Comparison of ENCODE assay signal across 12 mouse cellular contexts in genomic region chr15:11084241-11084992, GRCm38 (mm10). TPM values are rescaled to one million over a fixed set of nuclear protein-coding genes. Genes with fewer than 3 reads are reported as not detected.
DNase-seq lines count a peak whose midpoint lies in the region; ATAC-seq and TF ChIP-seq lines count a peak whose summit lies in the region.
"Had no signal": no experiment of that assay in that cellular context is flagged by ENCODE, and none has a peak within 500 bp of the region (broad histone marks: within the 10 kb centered on the region; RNA-seq: fewer than 3 reads in every experiment).

No protein-coding gene starts in this region.

- no peak for ATAC-seq in lung, embryonic 15.5 days (ENCODE audit: borderline replicate concordance, extremely low read depth, low FRiP score, low TSS enrichment)
- ATAC-seq in lung, postnatal 0 days = no peak
- ATAC-seq in embryonic facial prominence, embryonic 15.5 days (ENCODE audit: insufficient number of reproducible peaks, low FRiP score, low TSS enrichment, low read depth) = peak; percentile 47; the same call in 1 of the 2 replicates
- ATAC-seq in limb, embryonic 13.5 days (ENCODE audit: low FRiP score, low read depth) = 0 out of 2 replicates have a peak, but pooled peaks have one; percentile 32
- no peak for ATAC-seq in stomach, postnatal 0 days (ENCODE audit: low FRiP score, low TSS enrichment)
- ATAC-seq in liver, embryonic 12.5 days = no peak

- no peak overlapping the region for H3K4me2 ChIP-seq in lung, embryonic 15.5 days
- H3K4me2 ChIP-seq in lung, postnatal 0 days (replicated peaks; ENCODE audit: low read depth, low read length) = no peak overlapping the region
- no peak overlapping the region for H3K4me2 ChIP-seq in embryonic facial prominence, embryonic 15.5 days (replicated peaks)
- no peak overlapping the region for H3K4me2 ChIP-seq in limb, embryonic 13.5 days (replicated peaks)
- no peak overlapping the region for H3K4me2 ChIP-seq in stomach, postnatal 0 days (replicated peaks; ENCODE audit: low read depth)
- no peak overlapping the region for H3K4me2 ChIP-seq in liver, embryonic 12.5 days
- H3K4me2 ChIP-seq: forebrain, embryonic 12.5 days; liver, embryonic 13.5 days had no signal

- 24% methylated on average over 9 of the region's 9 CpGs for WGBS in lung, embryonic 15.5 days
- WGBS in lung, postnatal 0 days = 23% methylated on average over 9 of the region's 9 CpGs
- WGBS in embryonic facial prominence, embryonic 15.5 days = 13% methylated on average over 9 of the region's 9 CpGs
- 20% methylated on average over 9 of the region's 9 CpGs for WGBS in limb, embryonic 13.5 days
- WGBS in stomach, postnatal 0 days = 23% methylated on average over 9 of the region's 9 CpGs
- 39% methylated on average over 9 of the region's 9 CpGs for WGBS in liver, embryonic 12.5 days (ENCODE audit: insufficient replicate concordance)

- TF ChIP-seq CTCF in lung, postnatal 0 days (IDR thresholded peaks at IDR 0.05) = no peak
- no peak for TF ChIP-seq CTCF in stomach, postnatal 0 days (IDR thresholded peaks at IDR 0.05; ENCODE audit: low read depth)

- H3K27me3 ChIP-seq in lung, embryonic 15.5 days = no peaks in the 10 kb centered on the region
- H3K27me3 ChIP-seq in lung, postnatal 0 days (replicated peaks; ENCODE audit: insufficient read depth, low read length) = no peaks in the 10 kb centered on the region
- H3K27me3 ChIP-seq in embryonic facial prominence, embryonic 15.5 days = no peaks in the 10 kb centered on the region
- no peaks in the 10 kb centered on the region for H3K27me3 ChIP-seq in limb, embryonic 13.5 days
- H3K27me3 ChIP-seq in stomach, postnatal 0 days (ENCODE audit: control insufficient read depth, insufficient read depth, low read length) = no peaks in the 10 kb centered on the region
- no peaks in the 10 kb centered on the region for H3K27me3 ChIP-seq in liver, embryonic 12.5 days (replicated peaks)
- H3K27me3 ChIP-seq: forebrain, embryonic 12.5 days; liver, embryonic 13.5 days had no signal

- H3K9ac ChIP-seq in lung, embryonic 15.5 days = no peak overlapping the region
- H3K9ac ChIP-seq in lung, postnatal 0 days (replicated peaks; ENCODE audit: low read depth) = no peak overlapping the region
- no peak overlapping the region for H3K9ac ChIP-seq in embryonic facial prominence, embryonic 15.5 days
- H3K9ac ChIP-seq in limb, embryonic 13.5 days = no peak overlapping the region
- no peak overlapping the region for H3K9ac ChIP-seq in stomach, postnatal 0 days (ENCODE audit: low read length)
- no peak overlapping the region for H3K9ac ChIP-seq in liver, embryonic 12.5 days
- H3K9ac ChIP-seq: forebrain, embryonic 12.5 days; liver, embryonic 13.5 days had no signal

- no peak for DNase-seq in lung, postnatal 0 days (ENCODE audit: low spot score)
- no peak for DNase-seq in stomach, postnatal 0 days (ENCODE audit: low spot score)
- no peak for DNase-seq in urinary bladder, postnatal 14 days (ENCODE audit: low spot score)
- DNase-seq: cerebellum, adult 11-12 months; liver, embryonic 13.5 days; spleen, adult 18-20 months had no signal

- H3K36me3 ChIP-seq in lung, embryonic 15.5 days = no peaks in the 10 kb centered on the region
- no peaks in the 10 kb centered on the region for H3K36me3 ChIP-seq in lung, postnatal 0 days (ENCODE audit: insufficient read depth, low read length)
- no peaks in the 10 kb centered on the region for H3K36me3 ChIP-seq in embryonic facial prominence, embryonic 15.5 days
- H3K36me3 ChIP-seq in limb, embryonic 13.5 days = no peaks in the 10 kb centered on the region
- no peaks in the 10 kb centered on the region for H3K36me3 ChIP-seq in stomach, postnatal 0 days (ENCODE audit: control insufficient read depth, insufficient read depth, low read length)
- H3K36me3 ChIP-seq in liver, embryonic 12.5 days = no peaks in the 10 kb centered on the region
- H3K36me3 ChIP-seq: forebrain, embryonic 12.5 days; liver, embryonic 13.5 days had no signal

- no peak for TF ChIP-seq EP300 in lung, postnatal 0 days (IDR thresholded peaks at IDR 0.05)
- no peak for TF ChIP-seq EP300 in stomach, postnatal 0 days (optimal IDR thresholded peaks at IDR 0.05)

- peaks cover 6% of the 10 kb centered on the region; the same call in 1 of the 2 replicates for H3K4me1 ChIP-seq in lung, embryonic 15.5 days
- no peaks in the 10 kb centered on the region for H3K4me1 ChIP-seq in lung, postnatal 0 days (ENCODE audit: insufficient read depth, low read depth, low read length)
- 0 out of 2 replicates have a peak, but pooled peaks cover 6% of the 10 kb centered on the region for H3K4me1 ChIP-seq in embryonic facial prominence, embryonic 15.5 days
- peaks cover 18% of the 10 kb centered on the region for H3K4me1 ChIP-seq in limb, embryonic 13.5 days
- H3K4me1 ChIP-seq in stomach, postnatal 0 days (replicated peaks; ENCODE audit: control insufficient read depth, insufficient read depth) = no peaks in the 10 kb centered on the region
- H3K4me1 ChIP-seq in liver, embryonic 12.5 days = no peaks in the 10 kb centered on the region
- H3K4me1 ChIP-seq: liver, embryonic 13.5 days had no signal

- H3K27ac ChIP-seq in lung, embryonic 15.5 days = 0 out of 2 replicates have a peak overlapping the region, but pooled peaks have one; percentile 33
- H3K27ac ChIP-seq in lung, postnatal 0 days (ENCODE audit: low read length) = no peak overlapping the region
- H3K27ac ChIP-seq in embryonic facial prominence, embryonic 15.5 days (replicated peaks) = peak overlapping the region; percentile 23; the same call in 1 of the 2 replicates
- H3K27ac ChIP-seq in limb, embryonic 13.5 days = peak overlapping the region; percentile 61; the same call in 1 of the 2 replicates
- 0 out of 2 replicates have a peak overlapping the region, but pooled peaks have one; percentile 1 for H3K27ac ChIP-seq in stomach, postnatal 0 days (replicated peaks)
- no peak overlapping the region for H3K27ac ChIP-seq in liver, embryonic 12.5 days
- H3K27ac ChIP-seq: forebrain, embryonic 12.5 days; liver, embryonic 13.5 days had no signal

- no peak overlapping the region for H3K4me3 ChIP-seq in lung, embryonic 15.5 days
- H3K4me3 ChIP-seq in lung, postnatal 0 days (ENCODE audit: low read depth, low read length) = no peak overlapping the region
- H3K4me3 ChIP-seq in embryonic facial prominence, embryonic 15.5 days (replicated peaks) = no peak overlapping the region
- H3K4me3 ChIP-seq in limb, embryonic 13.5 days = no peak overlapping the region
- no peak overlapping the region for H3K4me3 ChIP-seq in stomach, postnatal 0 days (ENCODE audit: low read depth, low read length)
- no peak overlapping the region for H3K4me3 ChIP-seq in liver, embryonic 12.5 days
- H3K4me3 ChIP-seq: forebrain, embryonic 12.5 days; liver, embryonic 13.5 days had no signal

- no peaks in the 10 kb centered on the region for H3K9me3 ChIP-seq in lung, embryonic 15.5 days
- no peaks in the 10 kb centered on the region for H3K9me3 ChIP-seq in lung, postnatal 0 days (ENCODE audit: low read length)
- no peaks in the 10 kb centered on the region for H3K9me3 ChIP-seq in embryonic facial prominence, embryonic 15.5 days (replicated peaks)
- no peaks in the 10 kb centered on the region for H3K9me3 ChIP-seq in limb, embryonic 13.5 days
- no peaks in the 10 kb centered on the region for H3K9me3 ChIP-seq in stomach, postnatal 0 days (ENCODE audit: control insufficient read depth, low read length)
- no peaks in the 10 kb centered on the region for H3K9me3 ChIP-seq in liver, embryonic 12.5 days (replicated peaks)
- H3K9me3 ChIP-seq: forebrain, embryonic 12.5 days; liver, embryonic 13.5 days had no signal

RNA-seq across cellular contexts. Expression of gene Adamts12, which starts 19.8 kb away (rescaled TPM):
- 3.6 and 4.1 TPM in 2 replicates for polyA plus RNA-seq in lung, embryonic 15.5 days (2015; fragmentation: Nextera tagmentation; extraction: Ambion mirVana)
- 1.9 and 2.2 TPM in 2 replicates for polyA plus RNA-seq in lung, postnatal 0 days (2015; fragmentation: Nextera tagmentation; extraction: Ambion mirVana)
- 8.7 and 9.2 TPM in 2 replicates for polyA plus RNA-seq in embryonic facial prominence, embryonic 15.5 days (2015; fragmentation: Nextera tagmentation; extraction: Ambion mirVana)
- polyA plus RNA-seq in limb, embryonic 13.5 days (2015; fragmentation: Nextera tagmentation; extraction: Ambion mirVana) = 4.8 and 4.9 TPM in 2 replicates
- polyA plus RNA-seq in stomach, postnatal 0 days (2015; fragmentation: Nextera tagmentation; extraction: Ambion mirVana) = 0.62 and 1.0 TPM in 2 replicates
- 0.85 and 0.87 TPM in 2 replicates for polyA plus RNA-seq in liver, embryonic 12.5 days (2016; fragmentation: Nextera tagmentation; extraction: Ambion mirVana)

RNA-seq across cellular contexts. Expression of gene Rxfp3, which starts 46.6 kb away (rescaled TPM):
- 0.04 and 0.05 TPM in 2 replicates for polyA plus RNA-seq in lung, embryonic 15.5 days (2015; fragmentation: Nextera tagmentation; extraction: Ambion mirVana)
- 0.05 TPM in 1 of 2 replicates, not detected in the other for polyA plus RNA-seq in lung, postnatal 0 days (2015; fragmentation: Nextera tagmentation; extraction: Ambion mirVana)
- 2.7 and 2.9 TPM in 2 replicates for polyA plus RNA-seq in embryonic facial prominence, embryonic 15.5 days (2015; fragmentation: Nextera tagmentation; extraction: Ambion mirVana)
- 1.1 and 1.4 TPM in 2 replicates for polyA plus RNA-seq in limb, embryonic 13.5 days (2015; fragmentation: Nextera tagmentation; extraction: Ambion mirVana)
- 0.02 and 0.04 TPM in 2 replicates for polyA plus RNA-seq in stomach, postnatal 0 days (2015; fragmentation: Nextera tagmentation; extraction: Ambion mirVana)
- polyA plus RNA-seq in liver, embryonic 12.5 days (2016; fragmentation: Nextera tagmentation; extraction: Ambion mirVana) = 0.16 and 0.21 TPM in 2 replicates
- polyA plus RNA-seq: large intestine, adult 2 months; liver, embryonic 13.5 days had no signal

Comparison
In these comparisons a context has a peak if more than half of its experiments do, and no peak if none do; other contexts are left out.
1. H3K27ac ChIP-seq: peak in lung, embryonic 15.5 days (single experiment), embryonic facial prominence, embryonic 15.5 days (single experiment), limb, embryonic 13.5 days (single experiment) and stomach, postnatal 0 days (single experiment); none in lung, postnatal 0 days (single experiment) and liver, embryonic 12.5 days (single experiment).
2. ATAC-seq: peak in embryonic facial prominence, embryonic 15.5 days (single experiment) and limb, embryonic 13.5 days (single experiment); none in lung, embryonic 15.5 days (single experiment), lung, postnatal 0 days (single experiment), stomach, postnatal 0 days (single experiment) and liver, embryonic 12.5 days (single experiment).